Mouse (Mus musculus): ENCODE data around the gene Rbm15. TPM values are rescaled to one million over a fixed set of nuclear protein-coding genes. Genes with fewer than 3 reads are reported as not detected.

Gene Rbm15
- 6.8 TPM in 2 replicates for polyA plus RNA-seq (2015; fragmentation: Nextera tagmentation; extraction: Ambion mirVana)

DNA sequence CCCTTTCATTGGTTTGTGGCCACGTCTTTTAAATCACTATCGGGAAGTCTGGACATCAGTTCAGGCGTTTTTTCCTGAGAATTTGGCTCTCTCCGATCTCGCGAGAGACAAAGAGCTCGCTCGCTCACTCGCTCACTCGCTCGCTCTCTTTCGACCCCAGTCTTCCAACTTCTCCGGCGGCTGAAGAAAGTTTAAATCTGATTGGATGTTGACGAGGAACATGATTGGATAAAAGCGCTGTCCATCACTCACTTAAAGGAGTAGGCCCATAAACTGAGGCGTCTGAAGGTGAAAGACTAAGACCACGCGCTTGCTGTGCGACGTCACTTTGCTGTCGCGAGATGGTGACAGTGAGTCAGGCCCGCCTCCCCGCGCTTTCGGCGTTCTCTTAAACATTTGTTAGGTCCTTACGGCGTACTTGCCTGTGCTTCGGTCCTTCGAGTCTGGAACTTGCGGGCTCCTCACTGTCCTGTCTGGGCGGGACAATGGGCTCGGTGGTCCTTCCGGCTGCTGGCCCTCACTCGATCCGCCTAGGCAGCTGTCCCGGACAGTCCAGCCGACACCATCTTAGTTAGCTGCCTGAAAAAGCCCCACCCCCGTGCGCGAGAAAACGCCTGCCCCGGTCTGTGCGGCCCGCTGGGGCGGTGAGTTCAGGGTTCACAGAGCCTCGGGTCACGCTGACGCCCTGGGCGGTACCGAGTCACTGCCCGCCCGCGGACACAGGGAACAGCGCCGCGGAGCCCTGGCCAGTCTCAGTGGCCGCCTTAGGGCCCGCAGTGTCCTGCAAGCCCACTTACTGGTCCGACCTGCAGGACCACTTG is at the start of gene Rbm15:
TSS of gene Rbm15 (minus strand) at position 293 of the 821 bp plus-strand sequence.
- H3K27me3 ChIP-seq (replicated peaks), result no peaks in the 10 kb centered on the region
- peak within 1 kb of the TSS; percentile 77 for H3K9ac ChIP-seq
- peak within 1 kb of the TSS; percentile 82 for H3K4me2 ChIP-seq
- 0 out of 2 replicates have a peak, but pooled peaks cover 4% of the 10 kb centered on the region for H3K36me3 ChIP-seq (replicated peaks)
- peaks cover 35% of the 10 kb centered on the region for H3K4me1 ChIP-seq
- ATAC-seq (replicated peaks), result peak; percentile 96
- no peaks in the 10 kb centered on the region for H3K9me3 ChIP-seq
- under 1% methylated on average over 62 of the region's 62 CpGs for WGBS
- peak within 1 kb of the TSS; percentile 78 for H3K4me3 ChIP-seq
- peak within 1 kb of the TSS; percentile 88 for H3K27ac ChIP-seq

DNA sequence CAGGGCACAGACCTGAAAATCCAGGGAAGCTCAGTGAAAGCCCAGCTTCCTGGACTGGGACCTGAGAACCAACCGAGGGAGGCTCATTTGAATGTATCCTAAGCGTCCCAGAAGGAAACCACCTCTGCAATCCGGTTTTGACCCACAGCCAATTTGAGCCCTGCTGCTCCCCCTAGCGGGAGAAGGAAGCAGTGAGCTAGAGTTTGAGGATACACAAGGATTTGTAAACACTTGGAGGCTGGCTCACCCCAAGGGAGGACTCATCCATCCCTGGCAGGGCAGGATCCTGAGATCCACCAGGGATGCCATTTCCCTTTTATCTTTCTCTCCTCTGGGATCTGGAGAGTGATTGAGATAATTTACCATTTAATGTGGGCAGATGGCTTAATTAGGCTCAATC is 45.9 kb upstream of the Rbm15 start:
- Histone ChIP-seq H3K27me3 (replicated peaks) (no peaks in the 10 kb centered on the region), H3K36me3 (replicated peaks) (no peaks in the 10 kb centered on the region), H3K27ac (no peak overlapping the region), H3K9ac (no peak overlapping the region), H3K4me2 (no peak overlapping the region), H3K4me1 (0 out of 2 replicates have a peak, but pooled peaks cover 4% of the 10 kb centered on the region), H3K9me3 (no peaks in the 10 kb centered on the region), H3K4me3 (no peak overlapping the region)
- ATAC-seq (replicated peaks), result no peak
- 7% methylated on average over 4 of the region's 4 CpGs for WGBS

DNA sequence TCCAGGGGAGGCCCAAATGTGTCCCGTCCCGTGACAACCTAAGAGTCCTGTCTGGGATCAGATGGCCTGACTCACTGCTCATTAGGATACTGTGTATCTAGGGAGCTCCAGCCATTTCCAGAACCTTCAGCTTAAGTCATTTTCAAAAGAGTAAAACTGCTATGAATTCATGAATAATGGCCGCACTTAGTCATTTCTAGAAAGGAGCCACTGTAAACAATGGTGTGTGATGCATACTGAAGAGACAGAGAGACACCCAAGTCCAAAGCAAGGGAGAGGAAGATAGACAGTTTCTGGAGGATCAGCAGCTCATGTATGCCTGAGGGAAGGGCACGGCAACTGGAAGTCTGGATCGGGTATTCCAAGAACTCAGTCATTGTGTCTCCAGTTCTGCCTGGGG is 45.2 kb upstream of the Rbm15 start:
- Histone ChIP-seq H3K36me3 (replicated peaks) (no peaks in the 10 kb centered on the region), H3K27ac (no peak overlapping the region), H3K4me2 (no peak overlapping the region), H3K4me3 (no peak overlapping the region), H3K4me1 (0 out of 2 replicates have a peak, but pooled peaks cover 4% of the 10 kb centered on the region), H3K27me3 (replicated peaks) (no peaks in the 10 kb centered on the region), H3K9me3 (no peaks in the 10 kb centered on the region), H3K9ac (no peak overlapping the region)
- 89% methylated on average over 5 of the region's 5 CpGs for WGBS
- ATAC-seq (replicated peaks), result no peak

DNA sequence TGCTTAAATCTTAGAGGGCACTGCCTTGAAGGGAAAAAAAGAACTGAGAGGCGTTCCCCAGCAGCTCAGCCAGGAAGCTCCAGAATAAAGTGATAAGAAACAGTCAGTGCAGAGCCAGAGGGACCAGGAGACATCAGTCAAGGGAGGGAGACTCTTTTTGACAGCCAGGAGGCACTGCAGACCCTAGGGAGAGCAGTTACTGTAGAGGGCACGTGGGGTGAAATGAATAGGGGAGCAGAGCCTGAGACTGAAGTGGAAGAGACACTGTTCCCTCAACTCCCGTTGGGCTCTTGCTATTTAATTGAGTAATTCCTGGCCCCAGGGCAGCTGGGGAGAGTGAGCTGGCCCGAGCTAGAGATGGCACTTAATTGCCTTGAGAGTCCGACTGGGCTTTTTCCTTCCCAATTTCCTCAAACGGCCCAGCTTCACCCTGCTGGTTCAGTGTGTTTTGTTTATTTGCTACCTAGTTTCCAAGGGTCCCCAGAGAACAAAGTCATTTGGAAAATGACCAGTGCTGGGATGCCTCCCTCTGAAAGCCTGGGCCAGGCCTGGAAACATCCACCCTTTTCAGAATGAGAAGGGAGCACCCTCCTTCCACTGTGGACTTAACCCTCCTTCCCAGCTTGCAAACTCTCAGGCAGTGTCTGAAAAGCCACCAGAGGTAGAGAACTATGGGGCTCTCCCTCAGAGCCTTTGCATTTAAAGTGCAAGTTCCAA is 41.6 kb upstream of the Rbm15 start:
- ATAC-seq (replicated peaks), result peak; percentile 65; the same call in 1 of the 2 replicates

DNA sequence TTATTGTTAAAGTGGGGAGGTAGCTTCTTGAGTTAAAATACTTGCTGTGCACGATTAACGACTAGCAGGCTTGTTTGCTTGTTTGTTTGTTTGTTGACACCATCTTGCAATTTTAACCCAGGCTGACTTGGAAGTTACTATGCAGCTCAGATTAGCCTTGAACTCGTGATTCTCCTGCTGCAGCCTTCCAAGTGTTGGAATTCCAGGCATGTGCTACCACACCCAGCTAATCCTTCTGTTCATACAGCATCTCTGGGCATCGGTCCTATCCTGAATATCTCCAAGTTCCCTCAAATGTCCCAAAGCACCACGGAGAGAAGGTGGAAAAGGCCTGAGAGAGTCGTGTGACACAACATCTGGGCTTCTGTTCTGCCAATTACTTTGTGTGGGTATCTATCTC is 35.7 kb upstream of the Rbm15 start:
- Histone ChIP-seq H3K36me3 (replicated peaks) (no peaks in the 10 kb centered on the region), H3K4me2 (no peak overlapping the region), H3K4me1 (no peaks in the 10 kb centered on the region), H3K9ac (no peak overlapping the region), H3K9me3 (no peaks in the 10 kb centered on the region), H3K27ac (no peak overlapping the region), H3K27me3 (replicated peaks) (no peaks in the 10 kb centered on the region), H3K4me3 (no peak overlapping the region)
- ATAC-seq (replicated peaks), result no peak
- 82% methylated on average over 6 of the region's 6 CpGs for WGBS

More for the DNA sequence above, 41.6 kb upstream of the Rbm15 start:
- H3K4me3 ChIP-seq, result no peak overlapping the region
- no peaks in the 10 kb centered on the region for H3K36me3 ChIP-seq (replicated peaks)
- H3K27ac ChIP-seq, result no peak overlapping the region
- H3K4me1 ChIP-seq, result 0 out of 2 replicates have a peak, but pooled peaks cover 4% of the 10 kb centered on the region
- H3K9ac ChIP-seq, result no peak overlapping the region
- no peaks in the 10 kb centered on the region for H3K9me3 ChIP-seq
- WGBS, result 17% methylated on average over 6 of the region's 6 CpGs
- H3K27me3 ChIP-seq (replicated peaks), result no peaks in the 10 kb centered on the region
- no peak overlapping the region for H3K4me2 ChIP-seq

DNA sequence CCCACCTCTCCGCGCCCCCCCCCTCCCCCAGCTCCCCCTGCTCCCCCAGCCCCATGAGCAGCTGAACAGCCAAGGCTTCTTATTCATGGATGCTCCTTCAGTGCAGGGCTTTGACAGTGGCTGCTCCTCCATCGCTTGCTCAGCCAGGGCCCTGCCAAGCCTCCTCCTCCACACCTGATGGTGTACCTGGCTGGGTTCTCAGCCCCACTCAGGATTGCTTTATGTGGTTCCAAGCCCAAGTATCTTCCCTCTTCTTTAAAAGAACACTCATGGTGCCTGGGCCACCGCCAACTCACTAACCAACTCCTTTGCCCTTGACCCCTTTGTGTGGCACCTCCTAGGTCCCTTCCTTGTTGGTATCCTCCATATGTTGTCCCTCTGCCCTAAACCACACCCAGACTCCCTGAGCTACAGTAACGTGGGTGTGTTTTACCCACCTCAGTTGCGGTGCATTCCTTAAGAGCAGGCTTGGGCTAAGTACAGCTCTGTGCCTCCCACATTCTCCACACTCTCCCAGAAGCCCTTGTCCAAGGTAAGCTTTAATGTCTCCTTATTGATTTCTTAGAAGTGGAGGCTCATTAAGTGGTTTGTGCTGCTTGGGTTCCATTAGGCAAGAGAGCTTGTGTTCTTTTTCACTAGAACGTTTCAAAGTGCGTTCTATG is 34.6 kb upstream of the Rbm15 start:
- no peaks in the 10 kb centered on the region for H3K9me3 ChIP-seq
- no peak overlapping the region for H3K4me3 ChIP-seq
- no peak overlapping the region for H3K27ac ChIP-seq
- no peak for ATAC-seq (replicated peaks)
- WGBS, result 81% methylated on average over 8 of the region's 8 CpGs
- H3K4me1 ChIP-seq, result no peaks in the 10 kb centered on the region
- H3K27me3 ChIP-seq (replicated peaks), result no peaks in the 10 kb centered on the region
- no peak overlapping the region for H3K4me2 ChIP-seq
- no peak overlapping the region for H3K9ac ChIP-seq
- no peaks in the 10 kb centered on the region for H3K36me3 ChIP-seq (replicated peaks)

DNA sequence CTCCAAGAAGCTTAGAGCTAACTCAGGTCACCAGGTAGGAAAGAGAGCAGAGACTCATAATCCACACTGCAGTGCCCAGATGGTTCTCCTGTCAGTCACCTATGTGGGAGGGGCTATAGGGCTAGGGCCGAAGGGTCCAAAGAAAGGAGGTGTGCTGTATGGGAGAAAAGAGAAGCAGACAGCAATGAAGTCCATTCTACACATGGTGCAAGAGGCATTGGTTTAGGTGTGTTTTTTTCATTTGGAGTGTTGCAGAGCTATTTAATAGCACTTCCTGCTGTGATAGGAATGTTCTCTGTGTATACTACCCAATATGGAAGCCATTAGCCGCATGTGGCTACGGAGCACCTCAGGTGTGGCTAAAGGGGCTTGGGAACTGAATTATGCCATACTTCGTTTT is 31.9 kb upstream of the Rbm15 start:
- Histone ChIP-seq H3K4me3 (no peak overlapping the region), H3K9me3 (no peaks in the 10 kb centered on the region), H3K27ac (no peak overlapping the region), H3K4me1 (no peaks in the 10 kb centered on the region), H3K4me2 (no peak overlapping the region), H3K36me3 (replicated peaks) (no peaks in the 10 kb centered on the region), H3K27me3 (replicated peaks) (no peaks in the 10 kb centered on the region), H3K9ac (no peak overlapping the region)
- ATAC-seq (replicated peaks), result no peak
- 92% methylated on average over 4 of the region's 4 CpGs for WGBS

DNA sequence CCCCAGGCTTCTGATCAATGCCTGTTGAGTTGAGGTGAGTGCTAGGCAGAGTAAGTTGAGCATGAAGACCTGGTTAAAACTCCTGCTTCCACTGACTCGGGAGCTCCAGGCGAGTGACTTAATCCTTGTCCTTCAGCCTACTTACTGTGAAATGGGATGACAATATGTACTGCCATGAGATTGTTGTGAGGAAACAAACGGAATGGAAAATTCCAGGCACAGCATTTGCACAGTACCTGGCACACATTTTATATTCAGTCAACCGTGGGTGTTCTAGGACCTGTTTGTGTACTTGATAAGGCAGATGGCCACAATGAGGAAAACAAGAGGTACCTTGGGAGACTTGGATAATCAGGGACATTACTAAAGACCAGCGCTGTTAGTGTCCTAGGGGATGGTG is 29.9 kb upstream of the Rbm15 start:
- no peak overlapping the region for H3K4me3 ChIP-seq
- H3K36me3 ChIP-seq (replicated peaks), result no peaks in the 10 kb centered on the region
- H3K27ac ChIP-seq, result no peak overlapping the region
- H3K9me3 ChIP-seq, result no peaks in the 10 kb centered on the region
- H3K27me3 ChIP-seq (replicated peaks), result no peaks in the 10 kb centered on the region
- no peak for ATAC-seq (replicated peaks)
- no peaks in the 10 kb centered on the region for H3K4me1 ChIP-seq
- 87% methylated on average over 5 of the region's 5 CpGs for WGBS
- H3K4me2 ChIP-seq, result no peak overlapping the region
- no peak overlapping the region for H3K9ac ChIP-seq

DNA sequence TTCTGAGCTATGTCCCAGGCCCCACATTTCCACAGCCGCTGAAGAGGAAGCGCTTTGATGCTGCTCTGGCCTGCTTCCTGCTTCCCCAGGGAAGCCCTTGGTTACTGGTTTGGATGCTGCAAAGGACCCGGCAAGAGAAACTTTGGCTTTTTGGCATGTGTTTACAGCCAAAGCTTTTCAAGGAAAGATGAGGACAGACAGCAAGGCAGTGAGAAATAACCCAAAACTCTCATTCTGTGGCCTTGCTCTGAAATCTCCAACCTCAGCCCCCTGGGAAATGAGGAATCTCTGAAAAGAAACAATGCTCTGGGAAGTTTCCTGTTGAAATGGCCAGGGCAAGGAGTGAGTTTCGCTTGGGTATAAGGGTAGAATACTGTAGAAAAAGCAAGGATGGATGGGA is 26.9 kb upstream of the Rbm15 start:
- no peaks in the 10 kb centered on the region; the same call in 1 of the 2 replicates for H3K4me1 ChIP-seq
- ATAC-seq (replicated peaks), result no peak
- no peaks in the 10 kb centered on the region for H3K36me3 ChIP-seq (replicated peaks)
- H3K4me3 ChIP-seq, result no peak overlapping the region
- 76% methylated on average over 4 of the region's 4 CpGs for WGBS
- no peaks in the 10 kb centered on the region; the same call in 1 of the 2 replicates for H3K27me3 ChIP-seq (replicated peaks)
- no peaks in the 10 kb centered on the region for H3K9me3 ChIP-seq
- H3K4me2 ChIP-seq, result no peak overlapping the region
- no peak overlapping the region for H3K9ac ChIP-seq
- no peak overlapping the region for H3K27ac ChIP-seq

DNA sequence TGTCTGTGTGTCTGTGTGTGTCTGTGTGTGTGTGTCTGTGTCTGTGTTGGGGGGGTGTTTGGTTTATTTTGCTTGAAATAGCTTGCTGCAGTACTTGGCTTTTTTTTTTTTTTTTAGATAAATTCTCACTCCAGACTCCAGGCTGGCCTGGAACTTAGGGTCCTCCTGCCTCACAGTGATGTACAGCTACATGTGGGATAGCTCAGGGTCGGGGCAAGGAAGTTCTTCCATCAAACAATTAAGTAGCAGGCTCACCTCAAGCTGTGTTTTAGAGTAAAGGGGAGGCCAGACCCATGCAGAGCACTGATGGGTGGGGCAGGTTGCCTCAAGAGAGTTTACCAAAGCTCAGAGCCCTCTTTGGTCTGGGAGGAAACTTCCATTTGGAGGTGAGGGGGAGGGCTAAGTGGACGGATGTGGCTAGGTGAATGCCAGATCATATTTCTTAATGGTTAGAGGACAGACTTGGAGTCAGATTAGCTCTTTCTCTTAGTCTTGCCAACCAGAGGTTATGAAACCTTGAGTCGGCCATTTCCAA is 24.3 kb upstream of the Rbm15 start:
- peak; percentile 46 for ATAC-seq (replicated peaks)
- no peaks in the 10 kb centered on the region; the same call in 1 of the 2 replicates for H3K27me3 ChIP-seq (replicated peaks)
- 66% methylated on average over 3 of the region's 3 CpGs for WGBS

DNA sequence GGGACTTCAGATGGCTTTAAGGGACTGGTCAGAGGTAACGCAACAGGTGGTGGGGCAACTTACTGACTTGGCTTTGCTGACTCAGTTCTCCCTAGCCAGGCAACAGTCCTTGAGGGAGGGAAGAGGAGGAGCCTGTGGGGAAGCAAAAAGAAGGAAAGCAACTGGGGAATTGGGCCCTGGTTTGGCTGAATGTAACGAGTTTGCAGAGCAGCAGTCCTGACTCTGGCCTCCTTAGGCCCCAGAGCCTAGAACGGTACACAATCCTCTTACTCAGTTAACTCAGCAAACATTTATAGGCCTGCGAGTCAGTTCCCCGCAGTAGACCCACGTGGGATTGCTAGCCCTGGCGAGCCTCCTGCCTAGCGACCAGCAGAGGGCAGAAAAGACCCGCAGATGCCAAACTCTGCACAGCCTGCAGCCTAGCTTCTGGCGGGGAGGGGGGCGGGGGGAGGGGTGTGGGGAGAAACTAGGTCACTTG is 23.5 kb upstream of the Rbm15 start:
- no peak overlapping the region for H3K27ac ChIP-seq
- under 1% methylated on average over 11 of the region's 11 CpGs for WGBS
- no peaks in the 10 kb centered on the region; the same call in 1 of the 2 replicates for H3K27me3 ChIP-seq (replicated peaks)
- H3K9ac ChIP-seq, result no peak overlapping the region
- no peaks in the 10 kb centered on the region for H3K9me3 ChIP-seq
- no peaks in the 10 kb centered on the region; the same call in 1 of the 2 replicates for H3K4me1 ChIP-seq
- no peak overlapping the region for H3K4me3 ChIP-seq
- no peak overlapping the region for H3K4me2 ChIP-seq
- H3K36me3 ChIP-seq (replicated peaks), result no peaks in the 10 kb centered on the region
- ATAC-seq (replicated peaks), result peak; percentile 96

More for the DNA sequence above, 24.3 kb upstream of the Rbm15 start:
- Histone ChIP-seq H3K4me1 (no peaks in the 10 kb centered on the region; the same call in 1 of the 2 replicates), H3K4me2 (no peak overlapping the region), H3K4me3 (no peak overlapping the region), H3K27ac (no peak overlapping the region), H3K9ac (no peak overlapping the region), H3K36me3 (replicated peaks) (no peaks in the 10 kb centered on the region), H3K9me3 (no peaks in the 10 kb centered on the region)

Data from midbrain, embryonic 15.5 days (tissue).